ENCODE assay signal across 10 mouse cellular contexts in the genomic region with DNA sequence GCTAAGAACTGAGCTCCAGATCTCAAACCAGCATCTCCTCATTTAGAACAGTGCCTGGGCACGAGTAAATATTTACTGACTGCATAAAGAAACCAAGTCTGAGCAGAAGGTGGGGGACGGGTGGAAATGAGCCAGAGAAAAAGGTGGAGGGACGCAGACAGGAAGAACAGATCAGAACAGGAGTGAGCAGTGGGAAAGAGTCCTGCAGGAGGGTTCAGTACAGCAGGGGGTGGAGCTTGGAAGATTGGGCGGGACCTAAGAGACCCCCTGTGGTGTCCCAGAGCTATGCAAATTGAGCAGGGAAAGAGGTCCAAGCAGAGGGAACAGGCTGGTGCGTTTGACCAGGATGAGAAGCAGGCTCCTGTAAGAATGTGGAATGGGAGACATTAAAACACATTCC. TPM values are rescaled to one million over a fixed set of nuclear protein-coding genes. Genes with fewer than 3 reads are reported as not detected.
A peak's percentile ranks its signal among the peaks of the same experiment; 100 is the strongest.
DNase-seq lines count a peak whose midpoint lies in the region; ATAC-seq and TF ChIP-seq lines count a peak whose summit lies in the region.
"Had no signal": no experiment of that assay in that cellular context is flagged by ENCODE, and none has a peak within 500 bp of the region (broad histone marks: within the 10 kb centered on the region; RNA-seq: fewer than 3 reads in every experiment).

No protein-coding gene starts in this region.

- ATAC-seq in hindbrain, embryonic 11.5 days (ENCODE audit: low FRiP score), result no peak
- peak; percentile 18; the same call in 1 of the 2 replicates for ATAC-seq in lung, postnatal 0 days
- ATAC-seq: liver, embryonic 12.5 days had no signal

- no peak for TF ChIP-seq EP300 in lung, postnatal 0 days (IDR thresholded peaks at IDR 0.05)

- peaks cover 15% of the 10 kb centered on the region for H3K4me1 ChIP-seq in heart, embryonic 10.5 days
- peaks cover 5 to 33% of the 10 kb centered on the region in 2 experiments; a peak in 3 of 4 replicates for H3K4me1 ChIP-seq in ES-E14 (ENCODE audit: control insufficient read depth in 2 of 2, insufficient read depth in 2 of 2, low read length in 2 of 2, poor library complexity in 1 of 2)
- peaks cover 8% of the 10 kb centered on the region for H3K4me1 ChIP-seq in hindbrain, embryonic 11.5 days (replicated peaks; ENCODE audit: control insufficient read depth, insufficient read depth, low read length)
- H3K4me1 ChIP-seq in lung, postnatal 0 days (ENCODE audit: insufficient read depth, low read depth, low read length), result no peaks in the 10 kb centered on the region
- H3K4me1 ChIP-seq: liver, embryonic 12.5 days had no signal

- no peak for TF ChIP-seq CTCF in lung, postnatal 0 days (IDR thresholded peaks at IDR 0.05)

- WGBS in heart, embryonic 10.5 days, result 12% methylated on average over 5 of the region's 5 CpGs
- WGBS in hindbrain, embryonic 11.5 days, result 21% methylated on average over 5 of the region's 5 CpGs
- 5% methylated on average over 5 of the region's 5 CpGs for WGBS in lung, postnatal 0 days

- in situ Hi-C loops in ES-E14 (cut with MboI; ENCODE audit: low sequenced_read_pairs in 2 of 2, unreplicated experiment in 2 of 2), result no loop called here

- peak overlapping the region; percentile 31; the same call in 1 of the 2 replicates for H3K4me2 ChIP-seq in hindbrain, embryonic 11.5 days (replicated peaks; ENCODE audit: low read depth, low read length)
- H3K4me2 ChIP-seq in lung, postnatal 0 days (replicated peaks; ENCODE audit: low read depth, low read length), result peak overlapping the region; percentile 39

- no peak for DNase-seq in heart, embryonic 10.5 days (ENCODE audit: low spot score)
- DNase-seq in heart, adult 18-20 months, result no peak
- peak; percentile 82 for DNase-seq in ES-E14 (ENCODE audit: low read depth, low spot score)
- DNase-seq in hindbrain, embryonic 11.5 days (ENCODE audit: low spot score), result no peak
- peak; percentile 4 for DNase-seq in lung, postnatal 0 days (ENCODE audit: low spot score)
- no peak for DNase-seq in B cell, adult 2 months
- DNase-seq in T-cell, adult 2 months (ENCODE audit: low spot score), result no peak
- DNase-seq in layer of hippocampus, adult 8-10 months (ENCODE audit: low spot score in 2 of 2), result no peak
- DNase-seq: gastrocnemius, adult 2 months had no signal

- peak overlapping the region; percentile 43 for H3K4me3 ChIP-seq in heart, embryonic 10.5 days
- H3K4me3 ChIP-seq in ES-E14 (ENCODE audit: insufficient read depth in 1 of 2, low read depth in 1 of 2, low read length in 2 of 2, poor library complexity in 1 of 2, severe bottlenecking in 1 of 2), result peak overlapping the region; percentile 62 to 73; a peak in 3 of 4 replicates
- no peak overlapping the region for H3K4me3 ChIP-seq in hindbrain, embryonic 11.5 days (ENCODE audit: low read depth, low read length)
- H3K4me3 ChIP-seq in lung, postnatal 0 days (ENCODE audit: low read depth, low read length), result 0 out of 2 replicates have a peak overlapping the region, but pooled peaks have one; percentile 1
- H3K4me3 ChIP-seq: gastrocnemius, adult 2 months; liver, embryonic 12.5 days had no signal

- no peak overlapping the region; the same call in 1 of the 2 replicates for H3K9ac ChIP-seq in ES-E14 (ENCODE audit: insufficient read depth, low read depth, low read length, poor library complexity, severe bottlenecking)
- no peak overlapping the region for H3K9ac ChIP-seq in hindbrain, embryonic 11.5 days (ENCODE audit: low read depth, low read length)
- H3K9ac ChIP-seq in lung, postnatal 0 days (replicated peaks; ENCODE audit: low read depth), result no peak overlapping the region
- H3K9ac ChIP-seq: liver, embryonic 12.5 days had no signal

- H3K36me3 ChIP-seq in heart, embryonic 10.5 days, result no peaks in the 10 kb centered on the region
- H3K36me3 ChIP-seq in ES-E14 (ENCODE audit: control insufficient read depth, insufficient read depth, low read length, poor library complexity, severe bottlenecking), result no peaks in the 10 kb centered on the region
- H3K36me3 ChIP-seq in hindbrain, embryonic 11.5 days (ENCODE audit: control insufficient read depth, insufficient read depth, low read length), result no peaks in the 10 kb centered on the region
- no peaks in the 10 kb centered on the region for H3K36me3 ChIP-seq in lung, postnatal 0 days (ENCODE audit: insufficient read depth, low read length)
- H3K36me3 ChIP-seq: liver, embryonic 12.5 days had no signal

- H3K27ac ChIP-seq in heart, embryonic 10.5 days, result no peak overlapping the region
- no peak overlapping the region for H3K27ac ChIP-seq in ES-E14 (ENCODE audit: insufficient read depth, low read depth, low read length, poor library complexity, severe bottlenecking)
- H3K27ac ChIP-seq in hindbrain, embryonic 11.5 days (ENCODE audit: low read depth, low read length), result no peak overlapping the region
- no peak overlapping the region for H3K27ac ChIP-seq in lung, postnatal 0 days (ENCODE audit: low read length)
- H3K27ac ChIP-seq: gastrocnemius, adult 2 months; liver, embryonic 12.5 days had no signal

- H3K27me3 ChIP-seq in heart, embryonic 10.5 days (ENCODE audit: insufficient read depth, poor library complexity, severe bottlenecking), result peaks cover 64% of the 10 kb centered on the region
- peaks cover 6% of the 10 kb centered on the region; the same call in 1 of the 2 replicates for H3K27me3 ChIP-seq in hindbrain, embryonic 11.5 days (ENCODE audit: control insufficient read depth, insufficient read depth, low read length)
- peaks cover 6% of the 10 kb centered on the region for H3K27me3 ChIP-seq in lung, postnatal 0 days (replicated peaks; ENCODE audit: insufficient read depth, low read length)

- H3K9me3 ChIP-seq in heart, embryonic 10.5 days, result no peaks in the 10 kb centered on the region
- H3K9me3 ChIP-seq in ES-E14 (ENCODE audit: control insufficient read depth, insufficient read depth, low read depth, low read length), result no peaks in the 10 kb centered on the region
- H3K9me3 ChIP-seq in hindbrain, embryonic 11.5 days (ENCODE audit: control insufficient read depth, low read length), result no peaks in the 10 kb centered on the region
- no peaks in the 10 kb centered on the region for H3K9me3 ChIP-seq in lung, postnatal 0 days (ENCODE audit: low read length)
- H3K9me3 ChIP-seq: liver, embryonic 12.5 days had no signal

TF ChIP-seq in ES-E14, 5 proteins besides CTCF, POLR2A, EP300 and RAD21:
- TF ChIP-seq HCFC1 (IDR thresholded peaks at IDR 0.05; ENCODE audit: borderline replicate concordance, insufficient read depth, low read length) (no peak), CHD2 (IDR thresholded peaks at IDR 0.05; ENCODE audit: low read depth, low read length) (no peak), ZNF384 (IDR thresholded peaks at IDR 0.05; ENCODE audit: low read depth, low read length) (no peak), MAFK (IDR thresholded peaks at IDR 0.05; ENCODE audit: insufficient read depth, low read depth, low read length) (no peak), ZC3H11A (IDR thresholded peaks at IDR 0.05; ENCODE audit: borderline replicate concordance, low read depth, low read length) (no peak)

RNA-seq across cellular contexts. Expression of a gene that starts 37.1 kb away (rescaled TPM):
- polyA plus RNA-seq in heart, embryonic 10.5 days (2016; fragmentation: Nextera tagmentation; extraction: Ambion mirVana), result 0.06 and 0.09 TPM in 2 replicates
- total RNA-seq in heart, adult 18-20 months (2021), result 1 to 10 TPM; 2.0 to 3.8 TPM
- total RNA-seq in ES-E14 (2012; rRNA removed), result 1.9 and 3.3 TPM in 2 replicates
- polyA plus RNA-seq in hindbrain, embryonic 11.5 days (2014; fragmentation: Nextera tagmentation; extraction: Ambion mirVana), result 0.29 and 0.46 TPM in 2 replicates
- polyA plus RNA-seq in lung, postnatal 0 days (2015; fragmentation: Nextera tagmentation; extraction: Ambion mirVana), result 1.2 and 1.3 TPM in 2 replicates
- 10 to 100 TPM in 1 of 4 experiments, 1 to 10 TPM in 3; 8.2 to 10.8 (median 9.0) TPM for total RNA-seq in layer of hippocampus, adult 8-10 months (2022)

Comparison
In these comparisons a context has a peak if more than half of its experiments do, and no peak if none do; other contexts are left out.
1. DNase-seq: peak in ES-E14 (single experiment) and lung, postnatal 0 days (single experiment); none in heart, embryonic 10.5 days (single experiment), heart, adult 18-20 months (0 of 2), hindbrain, embryonic 11.5 days (single experiment), B cell, adult 2 months (0 of 2), T-cell, adult 2 months (single experiment) and layer of hippocampus, adult 8-10 months (0 of 2).